Comparison of ENCODE assay signal across 8 mouse cellular contexts in the genomic region with DNA sequence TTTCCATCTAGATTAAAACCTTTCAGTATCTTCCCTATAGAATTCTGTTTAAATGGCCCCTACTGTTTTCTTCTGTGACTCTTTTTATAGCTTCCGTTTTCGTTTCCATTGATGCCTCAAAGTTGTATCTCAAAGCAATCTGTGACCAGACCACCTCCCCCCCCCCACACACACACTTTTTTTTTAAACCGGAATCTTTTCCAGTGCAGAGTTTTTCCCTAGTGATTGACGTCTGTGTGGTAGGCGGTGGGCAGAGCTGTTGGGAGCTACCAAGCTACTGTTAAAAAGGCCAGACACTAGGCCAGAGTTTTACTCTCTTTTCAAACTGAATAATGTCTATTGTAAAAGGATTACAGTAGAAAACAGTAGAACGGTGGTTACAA. TPM values are rescaled to one million over a fixed set of nuclear protein-coding genes. Genes with fewer than 3 reads are reported as not detected.
A peak's percentile ranks its signal among the peaks of the same experiment; 100 is the strongest.
DNase-seq lines count a peak whose midpoint lies in the region; ATAC-seq and TF ChIP-seq lines count a peak whose summit lies in the region.

No protein-coding gene starts in this region.

- H3K9me3 ChIP-seq in heart, embryonic 14.5 days (ENCODE audit: control insufficient read depth, low read length): no peaks in the 10 kb centered on the region
- no peaks in the 10 kb centered on the region for H3K9me3 ChIP-seq in ES-Bruce4 (replicated peaks; ENCODE audit: control insufficient read depth, insufficient read depth, low read length, poor library complexity, severe bottlenecking)
- H3K9me3 ChIP-seq in forebrain, embryonic 14.5 days (replicated peaks; ENCODE audit: control insufficient read depth, low read length): no peaks in the 10 kb centered on the region

- DNase-seq in heart, adult 18-20 months: no peak
- DNase-seq in forebrain, embryonic 14.5 days (ENCODE audit: low spot score): peak; percentile 24
- DNase-seq in layer of hippocampus, adult 8-10 months (ENCODE audit: low spot score in 2 of 2): no peak
- DNase-seq in ovary, postnatal 14 days (ENCODE audit: low spot score): no peak
- DNase-seq in spleen, adult 18-20 months: no peak

- H3K27me3 ChIP-seq in heart, embryonic 14.5 days (ENCODE audit: control insufficient read depth, insufficient read depth, low read length): no peaks in the 10 kb centered on the region
- no peaks in the 10 kb centered on the region for H3K27me3 ChIP-seq in ES-Bruce4 (ENCODE audit: control insufficient read depth, insufficient read depth, low read length, poor library complexity, severe bottlenecking)
- H3K27me3 ChIP-seq in forebrain, embryonic 14.5 days (replicated peaks; ENCODE audit: control insufficient read depth, insufficient read depth, low read length): no peaks in the 10 kb centered on the region

- no peak for TF ChIP-seq POLR2A in ES-Bruce4 (IDR thresholded peaks at IDR 0.05; ENCODE audit: insufficient read depth, low read length)

- 6% methylated on average over 6 of the region's 6 CpGs for WGBS in heart, embryonic 14.5 days
- WGBS in forebrain, embryonic 14.5 days: 5% methylated on average over 6 of the region's 6 CpGs
- WGBS in macrophage (ENCODE audit: missing documents): 44% methylated on average over 6 of the region's 6 CpGs

- H3K4me3 ChIP-seq in heart, embryonic 14.5 days (ENCODE audit: control insufficient read depth in 1 of 2, insufficient read depth in 1 of 2, low read depth in 1 of 2, low read length in 2 of 2): peak overlapping the region; percentile 94 to 97
- peak overlapping the region; percentile 69 for H3K4me3 ChIP-seq in ES-Bruce4 (ENCODE audit: low read depth, low read length)
- H3K4me3 ChIP-seq in forebrain, embryonic 14.5 days (ENCODE audit: low read depth, low read length): peak overlapping the region; percentile 92
- peak overlapping the region; percentile 98 for H3K4me3 ChIP-seq in macrophage (ENCODE audit: inconsistent target)

- TF ChIP-seq EP300 in ES-Bruce4 (IDR thresholded peaks at IDR 0.05; ENCODE audit: insufficient read depth, low read depth, low read length): no peak

- no peak for ATAC-seq in heart, embryonic 14.5 days (ENCODE audit: insufficient number of reproducible peaks, insufficient read depth, low FRiP score, low read depth)
- ATAC-seq in forebrain, embryonic 14.5 days: no peak

- H3K4me2 ChIP-seq in heart, embryonic 14.5 days (ENCODE audit: low read length): peak overlapping the region; percentile 88
- peak overlapping the region; percentile 72 for H3K4me2 ChIP-seq in forebrain, embryonic 14.5 days (ENCODE audit: low read length)

- peak overlapping the region; percentile 91 to 97 for H3K27ac ChIP-seq in heart, embryonic 14.5 days (replicated peaks in 1 of 2; ENCODE audit: control insufficient read depth in 1 of 2, insufficient read depth in 1 of 2, low read depth in 2 of 2, low read length in 2 of 2)
- H3K27ac ChIP-seq in ES-Bruce4 (ENCODE audit: insufficient read depth, low read length) (peak overlapping the region; percentile 4), macrophage (peak overlapping the region; percentile 85)
- no peak overlapping the region for H3K27ac ChIP-seq in forebrain, embryonic 14.5 days (ENCODE audit: low read depth, low read length)

- H3K4me1 ChIP-seq in heart, embryonic 14.5 days (ENCODE audit: control insufficient read depth in 2 of 2, insufficient read depth in 2 of 2, low read length in 2 of 2): peaks cover 36 to 61% of the 10 kb centered on the region in 2 experiments
- H3K4me1 ChIP-seq in ES-Bruce4 (ENCODE audit: control insufficient read depth, insufficient read depth, low read length): peaks cover 6% of the 10 kb centered on the region
- peaks cover 26% of the 10 kb centered on the region for H3K4me1 ChIP-seq in forebrain, embryonic 14.5 days (ENCODE audit: control insufficient read depth, insufficient read depth, low read length)

- H3K9ac ChIP-seq in heart, embryonic 14.5 days (ENCODE audit: low read length): peak overlapping the region; percentile 97
- H3K9ac ChIP-seq in ES-Bruce4 (ENCODE audit: low read depth, poor library complexity, severe bottlenecking): peak overlapping the region; percentile 96
- H3K9ac ChIP-seq in forebrain, embryonic 14.5 days (ENCODE audit: low read length): peak overlapping the region; percentile 95

- TF ChIP-seq CTCF in ES-Bruce4 (IDR thresholded peaks at IDR 0.05; ENCODE audit: low read depth, low read length): no peak

- H3K36me3 ChIP-seq in heart, embryonic 14.5 days (ENCODE audit: control insufficient read depth, insufficient read depth, low read length): peaks cover 10% of the 10 kb centered on the region
- no peaks in the 10 kb centered on the region for H3K36me3 ChIP-seq in ES-Bruce4 (ENCODE audit: control insufficient read depth, insufficient read depth, low read length, poor library complexity, severe bottlenecking)
- H3K36me3 ChIP-seq in forebrain, embryonic 14.5 days (ENCODE audit: control insufficient read depth, insufficient read depth, low read length): peaks cover 2% of the 10 kb centered on the region; the same call in 1 of the 2 replicates
- H3K36me3 ChIP-seq in macrophage (ENCODE audit: inconsistent target): no peaks in the 10 kb centered on the region

- peaks cover 58% of the 10 kb centered on the region for H3K79me2 ChIP-seq in macrophage (ENCODE audit: inconsistent target)

RNA-seq across cellular contexts. Expression of a gene that starts 1.1 kb away (rescaled TPM):
- polyA plus RNA-seq in heart, embryonic 14.5 days (2014; fragmentation: Nextera tagmentation; extraction: Ambion mirVana): 92.6 and 97.5 TPM in 2 replicates
- total RNA-seq in heart, adult 18-20 months (2021): 100 to 1,000 TPM in 1 of 2 experiments, 10 to 100 TPM in 1; 95.7 to 123 TPM
- polyA plus RNA-seq in ES-Bruce4 (2011; ENCODE audit: insufficient read depth, insufficient read length, low read depth, missing spikeins) (49.5 and 56.1 TPM in 2 replicates), macrophage (2018) (113 to 142 TPM (median 114 TPM) in 3 replicates)
- polyA plus RNA-seq in forebrain, embryonic 14.5 days (2014; fragmentation: Nextera tagmentation; extraction: Ambion mirVana): 115 and 180 TPM in 2 replicates
- 100 to 1,000 TPM; 104 to 399 (median 174) TPM for total RNA-seq in macrophage (2018; cell fraction: chromatin; rRNA removed)
- 100 to 1,000 TPM in 25 of 26 experiments, 10 to 100 TPM in 1; 98.9 to 192 (median 133) TPM for total RNA-seq in macrophage (2018; cell fraction: cytosol; rRNA removed)
- 100 to 1,000 TPM; 109 to 256 (median 145) TPM for total RNA-seq in macrophage (2018; cell fraction: nucleus; rRNA removed)
- 100 to 1,000 TPM; 228 to 259 (median 247) TPM for total RNA-seq in layer of hippocampus, adult 8-10 months (2022)

RNA-seq across cellular contexts. Expression of a gene that starts 30.6 kb away (rescaled TPM):
- 53.9 and 54.5 TPM in 2 replicates for polyA plus RNA-seq in heart, embryonic 14.5 days (2014; fragmentation: Nextera tagmentation; extraction: Ambion mirVana)
- total RNA-seq in heart, adult 18-20 months (2021): 1 to 10 TPM; 2.4 to 4.0 TPM
- polyA plus RNA-seq in ES-Bruce4 (2011; ENCODE audit: insufficient read depth, insufficient read length, low read depth, missing spikeins): 146 and 158 TPM in 2 replicates
- 47.6 and 54.7 TPM in 2 replicates for polyA plus RNA-seq in forebrain, embryonic 14.5 days (2014; fragmentation: Nextera tagmentation; extraction: Ambion mirVana)
- total RNA-seq in macrophage (2018; cell fraction: chromatin; rRNA removed): 10 to 100 TPM in 19 of 26 experiments, 1 to 10 TPM in 7; 2.1 to 51.1 (median 17.2) TPM
- total RNA-seq in macrophage (2018; cell fraction: cytosol; rRNA removed): 10 to 100 TPM in 13 of 26 experiments, 1 to 10 TPM in 13; 5.8 to 16.0 (median 9.9) TPM
- 10 to 100 TPM in 13 of 26 experiments, 1 to 10 TPM in 13; 2.0 to 30.9 (median 10.7) TPM for total RNA-seq in macrophage (2018; cell fraction: nucleus; rRNA removed)
- 9.5 to 24.0 TPM (median 13.0 TPM) in 3 replicates for polyA plus RNA-seq in macrophage (2018)
- total RNA-seq in layer of hippocampus, adult 8-10 months (2022): 10 to 100 TPM; 12.2 to 18.4 (median 16.2) TPM

RNA-seq across cellular contexts. Expression of a gene that starts 39.4 kb away (rescaled TPM):
- polyA plus RNA-seq in heart, embryonic 14.5 days (2014; fragmentation: Nextera tagmentation; extraction: Ambion mirVana): 3.9 and 6.6 TPM in 2 replicates
- 1 to 10 TPM; 7.2 to 7.7 TPM for total RNA-seq in heart, adult 18-20 months (2021)
- 15.7 and 21.6 TPM in 2 replicates for polyA plus RNA-seq in ES-Bruce4 (2011; ENCODE audit: insufficient read depth, insufficient read length, low read depth, missing spikeins)
- 0.69 and 1.1 TPM in 2 replicates for polyA plus RNA-seq in forebrain, embryonic 14.5 days (2014; fragmentation: Nextera tagmentation; extraction: Ambion mirVana)
- total RNA-seq in macrophage (2018; cell fraction: chromatin; rRNA removed): 1 to 10 TPM in 16 of 26 experiments, under 1 TPM in 9, not detected in 1; 0.31 to 9.0 (median 1.8) TPM
- total RNA-seq in macrophage (2018; cell fraction: cytosol; rRNA removed): 1 to 10 TPM in 13 of 26 experiments, under 1 TPM in 13; 0.18 to 3.0 (median 1.00) TPM
- 1 to 10 TPM in 22 of 26 experiments, under 1 TPM in 4; 0.39 to 6.1 (median 2.5) TPM for total RNA-seq in macrophage (2018; cell fraction: nucleus; rRNA removed)
- 1.2 to 1.6 TPM (median 1.3 TPM) in 3 replicates for polyA plus RNA-seq in macrophage (2018)
- 1 to 10 TPM; 2.1 to 4.8 (median 3.0) TPM for total RNA-seq in layer of hippocampus, adult 8-10 months (2022)

RNA-seq across cellular contexts. Expression of a gene that starts 55.6 kb away (rescaled TPM):
- polyA plus RNA-seq in heart, embryonic 14.5 days (2014; fragmentation: Nextera tagmentation; extraction: Ambion mirVana): 0.09 and 0.12 TPM in 2 replicates
- total RNA-seq in heart, adult 18-20 months (2021): under 1 TPM; 0.07 to 0.10 TPM
- polyA plus RNA-seq in ES-Bruce4 (2011; ENCODE audit: insufficient read depth, insufficient read length, low read depth, missing spikeins): 1.3 and 1.6 TPM in 2 replicates
- polyA plus RNA-seq in forebrain, embryonic 14.5 days (2014; fragmentation: Nextera tagmentation; extraction: Ambion mirVana): 1.4 and 2.7 TPM in 2 replicates
- 1 to 10 TPM in 19 of 26 experiments, under 1 TPM in 7; 0.42 to 3.2 (median 1.3) TPM for total RNA-seq in macrophage (2018; cell fraction: chromatin; rRNA removed)
- under 1 TPM; 0.14 to 0.69 (median 0.28) TPM for total RNA-seq in macrophage (2018; cell fraction: cytosol; rRNA removed)
- total RNA-seq in macrophage (2018; cell fraction: nucleus; rRNA removed): 1 to 10 TPM in 12 of 26 experiments, under 1 TPM in 14; 0.17 to 4.9 (median 0.99) TPM
- polyA plus RNA-seq in macrophage (2018): 0.07 to 0.72 TPM (median 0.28 TPM) in 3 replicates
- total RNA-seq in layer of hippocampus, adult 8-10 months (2022): 10 to 100 TPM; 35.3 to 43.5 (median 40.3) TPM
